Mouse (Mus musculus): Measurements from ENCODE around the gene Gm826. TPM values are rescaled to one million over a fixed set of nuclear protein-coding genes. Genes with fewer than 3 reads are reported as not detected.

The Gm826 gene
- polyA plus RNA-seq, 1 experiment = 0.07 TPM

DNA sequence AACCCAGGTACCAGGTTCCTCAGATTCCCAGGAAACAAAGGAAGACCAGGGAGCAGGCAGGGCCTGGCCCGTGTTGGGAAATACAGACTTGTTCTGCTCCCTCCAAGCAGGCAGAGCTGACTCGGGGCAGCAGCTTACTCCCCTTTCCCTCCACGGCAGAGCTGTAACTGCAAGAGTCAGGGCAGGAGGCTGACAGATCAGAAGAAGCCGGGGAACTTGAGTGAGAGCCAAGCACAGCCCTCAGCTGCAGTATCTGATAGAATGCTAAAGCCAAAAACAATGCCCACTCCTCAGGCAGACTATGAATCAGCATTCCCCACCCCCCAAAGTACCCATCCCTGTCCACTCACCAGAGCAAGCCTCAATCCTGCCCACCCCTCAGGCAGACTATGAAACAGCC, 24.9 kb upstream of the Gm826 start:
- no peak for TF ChIP-seq MYOD1 (IDR thresholded peaks at IDR 0.05; ENCODE audit: control insufficient read depth, insufficient read length, low read depth)
- TF ChIP-seq FOSL1 (IDR thresholded peaks at IDR 0.05; ENCODE audit: insufficient read depth, low read length, poor library complexity, severe bottlenecking) = no peak
- no peak for TF ChIP-seq CTCF (IDR thresholded peaks at IDR 0.05; ENCODE audit: control insufficient read depth, insufficient read depth, insufficient read length)
- no peak for TF ChIP-seq USF1 (IDR thresholded peaks at IDR 0.05; ENCODE audit: low read depth)
- Histone ChIP-seq H3K4me3 (ENCODE audit: insufficient read depth, poor library complexity, severe bottlenecking) (no peak overlapping the region), H3K36me3 (ENCODE audit: control insufficient read depth, insufficient read depth) (no peaks in the 10 kb centered on the region), H3ac (ENCODE audit: control insufficient read depth, insufficient read length, low read depth) (no peak overlapping the region), H3K79me3 (ENCODE audit: low read depth) (no peaks in the 10 kb centered on the region), H3K79me2 (ENCODE audit: control insufficient read depth, insufficient read depth) (no peaks in the 10 kb centered on the region), H3K27me3 (ENCODE audit: control insufficient read depth, insufficient read depth, insufficient read length) (peaks cover 8% of the 10 kb centered on the region)

DNA sequence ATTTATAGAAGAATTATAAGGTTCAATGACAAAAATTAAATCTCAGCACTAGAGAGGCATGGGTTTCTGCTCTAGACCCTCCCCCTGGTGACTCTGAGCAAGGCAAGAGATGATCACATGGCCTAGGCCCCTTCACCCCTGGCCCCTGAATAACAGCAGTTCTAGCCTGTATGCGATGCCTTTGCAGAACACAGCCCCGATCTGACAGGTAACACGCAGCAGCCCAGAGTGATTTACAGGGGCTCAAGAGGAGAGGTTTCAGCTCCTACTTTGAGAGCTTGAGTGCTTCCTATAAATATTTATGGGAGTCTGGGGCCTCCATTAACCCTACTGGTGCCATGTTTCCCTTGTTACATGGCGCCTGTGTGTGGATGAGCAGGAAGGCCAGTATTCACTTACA, 23.5 kb upstream of the Gm826 start:
- Histone ChIP-seq H3K36me3 (ENCODE audit: control insufficient read depth, insufficient read depth) (no peaks in the 10 kb centered on the region), H3K4me3 (ENCODE audit: insufficient read depth, poor library complexity, severe bottlenecking) (no peak overlapping the region), H3K79me2 (ENCODE audit: control insufficient read depth, insufficient read depth) (no peaks in the 10 kb centered on the region), H3K27me3 (ENCODE audit: control insufficient read depth, insufficient read depth, insufficient read length) (peaks cover 8% of the 10 kb centered on the region), H3K79me3 (ENCODE audit: low read depth) (no peaks in the 10 kb centered on the region), H3ac (ENCODE audit: control insufficient read depth, insufficient read length, low read depth) (no peak overlapping the region)
- TF ChIP-seq CTCF (IDR thresholded peaks at IDR 0.05; ENCODE audit: control insufficient read depth, insufficient read depth, insufficient read length) (no peak), MYOD1 (IDR thresholded peaks at IDR 0.05; ENCODE audit: control insufficient read depth, insufficient read length, low read depth) (no peak), MYOG (IDR thresholded peaks at IDR 0.05; ENCODE audit: control insufficient read depth, extremely low read depth, insufficient read length) (no peak), CEBPB (IDR thresholded peaks at IDR 0.05; ENCODE audit: low read depth) (no peak), FOSL1 (IDR thresholded peaks at IDR 0.05; ENCODE audit: insufficient read depth, low read length, poor library complexity, severe bottlenecking) (no peak), MAX (IDR thresholded peaks at IDR 0.05) (no peak), USF1 (IDR thresholded peaks at IDR 0.05; ENCODE audit: low read depth) (no peak)

DNA sequence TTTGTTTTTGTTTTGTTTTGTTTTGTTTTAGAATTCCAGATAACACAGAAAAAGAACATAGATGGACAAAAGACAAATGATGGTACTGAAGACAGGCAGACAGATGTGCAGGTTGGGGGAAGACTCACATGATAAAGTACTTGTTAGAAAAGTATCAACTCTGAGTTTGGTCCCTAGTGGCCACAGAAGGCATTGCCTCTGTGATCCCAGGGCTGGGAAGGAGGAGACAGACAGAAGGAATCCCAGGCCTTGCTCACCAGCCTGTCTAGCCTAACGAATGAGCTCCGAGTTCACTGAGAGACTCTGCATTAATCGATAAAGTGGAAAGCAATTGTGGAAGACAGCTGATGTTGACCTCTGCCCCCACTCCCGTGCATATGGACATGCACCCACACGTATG, 22.2 kb upstream of the Gm826 start:
- H3K79me2 ChIP-seq (ENCODE audit: control insufficient read depth, insufficient read depth) = no peaks in the 10 kb centered on the region
- H3ac ChIP-seq (ENCODE audit: control insufficient read depth, insufficient read length, low read depth) = no peak overlapping the region
- no peak overlapping the region for H3K4me3 ChIP-seq (ENCODE audit: insufficient read depth, poor library complexity, severe bottlenecking)
- H3K79me3 ChIP-seq (ENCODE audit: low read depth) = no peaks in the 10 kb centered on the region
- H3K36me3 ChIP-seq (ENCODE audit: control insufficient read depth, insufficient read depth) = no peaks in the 10 kb centered on the region
- peaks cover 1% of the 10 kb centered on the region for H3K27me3 ChIP-seq (ENCODE audit: control insufficient read depth, insufficient read depth, insufficient read length)
- TF ChIP-seq USF1 (IDR thresholded peaks at IDR 0.05; ENCODE audit: low read depth) (no peak), MYOD1 (IDR thresholded peaks at IDR 0.05; ENCODE audit: control insufficient read depth, insufficient read length, low read depth) (no peak), FOSL1 (IDR thresholded peaks at IDR 0.05; ENCODE audit: insufficient read depth, low read length, poor library complexity, severe bottlenecking) (no peak), CEBPB (IDR thresholded peaks at IDR 0.05; ENCODE audit: low read depth) (no peak), MAX (IDR thresholded peaks at IDR 0.05) (no peak)

DNA sequence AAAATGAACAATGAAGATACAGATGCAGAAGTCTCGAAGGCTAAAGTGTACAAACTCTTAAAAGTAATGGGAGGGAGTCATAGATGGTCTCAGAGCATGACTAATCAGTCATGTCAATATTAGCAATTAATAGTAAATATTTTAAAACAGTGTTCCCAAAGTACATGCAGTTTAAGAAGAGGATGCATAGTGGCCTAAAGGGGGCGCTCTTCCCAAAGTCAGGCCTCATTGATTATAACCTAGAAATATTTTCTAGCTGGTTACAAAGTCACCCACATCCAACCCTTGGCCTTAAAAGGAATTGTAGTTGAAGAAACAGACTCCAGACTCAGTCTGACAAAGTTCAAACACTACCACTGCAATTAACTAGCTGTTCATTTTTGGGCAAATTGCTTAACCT, 20.4 kb upstream of the Gm826 start:
- H3K79me3 ChIP-seq (ENCODE audit: low read depth) = no peaks in the 10 kb centered on the region
- H3K79me2 ChIP-seq (ENCODE audit: control insufficient read depth, insufficient read depth) = no peaks in the 10 kb centered on the region
- H3K27me3 ChIP-seq (ENCODE audit: control insufficient read depth, insufficient read depth, insufficient read length) = no peaks in the 10 kb centered on the region
- H3K36me3 ChIP-seq (ENCODE audit: control insufficient read depth, insufficient read depth) = no peaks in the 10 kb centered on the region
- no peak overlapping the region for H3K4me3 ChIP-seq (ENCODE audit: insufficient read depth, poor library complexity, severe bottlenecking)
- no peak overlapping the region for H3ac ChIP-seq (ENCODE audit: control insufficient read depth, insufficient read length, low read depth)
- no peak for TF ChIP-seq CEBPB (IDR thresholded peaks at IDR 0.05; ENCODE audit: low read depth)
- TF ChIP-seq FOSL1 (IDR thresholded peaks at IDR 0.05; ENCODE audit: insufficient read depth, low read length, poor library complexity, severe bottlenecking) = no peak
- no peak for TF ChIP-seq MAX (IDR thresholded peaks at IDR 0.05)
- no peak for TF ChIP-seq CTCF (IDR thresholded peaks at IDR 0.05; ENCODE audit: control insufficient read depth, insufficient read depth, insufficient read length)
- TF ChIP-seq MYOG (IDR thresholded peaks at IDR 0.05; ENCODE audit: control insufficient read depth, extremely low read depth, insufficient read length) = no peak
- TF ChIP-seq USF1 (IDR thresholded peaks at IDR 0.05; ENCODE audit: low read depth) = no peak
- TF ChIP-seq MYOD1 (IDR thresholded peaks at IDR 0.05; ENCODE audit: control insufficient read depth, insufficient read length, low read depth) = no peak

DNA sequence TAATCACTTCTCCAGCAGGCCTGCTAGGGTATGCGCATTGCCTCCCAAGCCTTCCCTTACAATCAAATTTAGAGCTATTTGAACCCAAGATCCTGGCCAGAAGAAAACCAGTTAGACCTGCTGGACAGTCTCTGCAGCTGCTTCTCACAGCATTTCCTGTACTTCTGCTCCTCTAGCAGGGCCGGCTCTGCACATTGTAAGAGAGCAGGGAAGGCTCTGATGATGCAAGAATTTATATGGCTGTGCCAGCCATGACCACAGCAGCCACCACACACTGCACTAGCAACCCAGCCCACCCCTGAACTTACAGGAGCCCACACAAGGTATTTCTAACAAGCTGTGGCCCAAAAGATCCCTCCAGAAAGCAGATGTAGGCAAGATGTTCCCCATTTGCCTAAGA, 19.6 kb upstream of the Gm826 start:
- no peak overlapping the region for H3K4me3 ChIP-seq (ENCODE audit: insufficient read depth, poor library complexity, severe bottlenecking)
- H3K27me3 ChIP-seq (ENCODE audit: control insufficient read depth, insufficient read depth, insufficient read length) = no peaks in the 10 kb centered on the region
- H3K79me2 ChIP-seq (ENCODE audit: control insufficient read depth, insufficient read depth) = no peaks in the 10 kb centered on the region
- H3ac ChIP-seq (ENCODE audit: control insufficient read depth, insufficient read length, low read depth) = no peak overlapping the region
- no peaks in the 10 kb centered on the region for H3K36me3 ChIP-seq (ENCODE audit: control insufficient read depth, insufficient read depth)
- TF ChIP-seq CEBPB (IDR thresholded peaks at IDR 0.05; ENCODE audit: low read depth) = no peak
- TF ChIP-seq FOSL1 (IDR thresholded peaks at IDR 0.05; ENCODE audit: insufficient read depth, low read length, poor library complexity, severe bottlenecking) = no peak
- TF ChIP-seq MYOG (IDR thresholded peaks at IDR 0.05; ENCODE audit: control insufficient read depth, extremely low read depth, insufficient read length) = no peak
- no peak for TF ChIP-seq MAX (IDR thresholded peaks at IDR 0.05)
- TF ChIP-seq USF1 (IDR thresholded peaks at IDR 0.05; ENCODE audit: low read depth) = no peak
- TF ChIP-seq MYOD1 (IDR thresholded peaks at IDR 0.05; ENCODE audit: control insufficient read depth, insufficient read length, low read depth) = no peak
- TF ChIP-seq CTCF (IDR thresholded peaks at IDR 0.05; ENCODE audit: control insufficient read depth, insufficient read depth, insufficient read length) = no peak
- no peaks in the 10 kb centered on the region for H3K79me3 ChIP-seq (ENCODE audit: low read depth)

DNA sequence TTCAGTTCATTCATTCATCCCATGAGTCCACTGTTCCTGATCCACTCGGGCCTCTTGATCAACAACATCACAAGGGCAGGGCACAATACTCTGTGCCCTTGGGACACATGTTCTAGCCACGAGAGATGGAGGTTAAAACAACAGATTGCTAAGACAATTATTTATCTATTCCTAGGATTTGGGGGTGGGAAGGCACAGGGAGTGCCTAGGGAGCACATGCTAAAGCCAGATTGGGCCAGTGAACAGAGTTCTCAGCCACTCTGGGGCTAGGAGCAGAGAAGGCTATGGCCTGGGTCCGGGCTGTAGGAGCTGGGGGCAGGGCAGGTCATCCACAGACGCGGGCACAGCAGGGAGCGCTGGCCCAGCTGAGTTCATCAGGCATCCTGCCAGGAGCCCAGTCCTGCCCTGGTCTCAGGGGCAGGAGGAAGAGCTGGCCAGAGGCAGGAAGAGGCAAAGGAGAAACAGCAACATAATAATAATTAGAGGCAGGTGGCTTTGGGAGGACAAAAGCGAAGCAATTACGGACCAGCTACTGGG, 17.1 kb upstream of the Gm826 start:
- no peak overlapping the region for H3ac ChIP-seq (ENCODE audit: control insufficient read depth, insufficient read length, low read depth)
- H3K79me2 ChIP-seq (ENCODE audit: control insufficient read depth, insufficient read depth) = no peaks in the 10 kb centered on the region
- no peaks in the 10 kb centered on the region for H3K79me3 ChIP-seq (ENCODE audit: low read depth)
- TF ChIP-seq MYOD1 (IDR thresholded peaks at IDR 0.05; ENCODE audit: control insufficient read depth, insufficient read length, low read depth) (no peak), CTCF (IDR thresholded peaks at IDR 0.05; ENCODE audit: control insufficient read depth, insufficient read depth, insufficient read length) (no peak), FOSL1 (IDR thresholded peaks at IDR 0.05; ENCODE audit: insufficient read depth, low read length, poor library complexity, severe bottlenecking) (no peak), CEBPB (IDR thresholded peaks at IDR 0.05; ENCODE audit: low read depth) (no peak), USF1 (IDR thresholded peaks at IDR 0.05; ENCODE audit: low read depth) (no peak), MAX (IDR thresholded peaks at IDR 0.05) (no peak), MYOG (IDR thresholded peaks at IDR 0.05; ENCODE audit: control insufficient read depth, extremely low read depth, insufficient read length) (no peak)
- H3K4me3 ChIP-seq (ENCODE audit: insufficient read depth, poor library complexity, severe bottlenecking) = no peak overlapping the region
- H3K36me3 ChIP-seq (ENCODE audit: control insufficient read depth, insufficient read depth) = no peaks in the 10 kb centered on the region
- H3K27me3 ChIP-seq (ENCODE audit: control insufficient read depth, insufficient read depth, insufficient read length) = no peaks in the 10 kb centered on the region

All from C2C12 (cell line).